Mouse (Mus musculus): ENCODE measurements around the gene Eaf2.
A peak's percentile ranks its signal among the peaks of the same experiment; 100 is the strongest.

GRCm38 (mm10) chr16:36817321-36817926, 57.4 kb downstream of the Eaf2 start:
- TF ChIP-seq POLR2A (IDR thresholded peaks at IDR 0.05; ENCODE audit: borderline replicate concordance, insufficient read depth, low read length): no peak
- TF ChIP-seq CTCF (IDR thresholded peaks at IDR 0.05; ENCODE audit: borderline replicate concordance, insufficient read depth, low read depth, low read length): peak; percentile 53
